Mouse (Mus musculus) retina, postnatal 7 days (tissue): Measurements from ENCODE around the gene Rnf135.
A peak's percentile ranks its signal among the peaks of the same experiment; 100 is the strongest.
"Not testable (repeated sequence)": the region's sequence is repeated elsewhere in the genome, so short reads cannot be mapped to it uniquely, and the experiment has no call there.

Experiments
- DNase-seq: peaks from one replicate; pipeline ENCODE4 v3.0.0-alpha.2; 2012; ENCODE audit warnings: low read depth, low spot score

The Rnf135 gene

GRCm38 (mm10) chr11:80202296-80202695 lies 18.6 kb downstream of the Rnf135 start:
- DNase-seq = no peak

DNA sequence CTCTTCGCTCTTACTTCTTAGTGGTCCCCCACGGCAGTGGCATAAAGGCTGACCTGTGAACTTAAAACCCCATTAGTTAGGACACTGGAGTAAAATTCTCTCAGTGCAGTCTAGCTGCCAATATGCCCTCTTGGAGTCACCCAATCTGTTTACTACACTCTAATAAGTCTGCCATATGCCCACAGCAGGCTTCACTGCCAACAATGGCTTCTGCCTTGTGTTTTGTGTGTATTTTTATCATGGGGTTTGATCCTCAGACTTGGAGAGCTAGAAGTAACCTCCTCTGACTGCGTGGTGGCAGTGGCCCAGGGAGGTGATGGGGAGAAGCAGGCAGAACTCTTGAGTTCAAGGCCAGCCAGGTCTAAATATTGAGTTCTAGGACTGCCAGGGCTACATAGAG lies 20.4 kb downstream of the Rnf135 start:
- DNase-seq = no peak

- DNase-seq = no peak
These were observed 21.3 kb downstream of the Rnf135 start for GRCm38 (mm10) chr11:80204941-80205340.

DNA sequence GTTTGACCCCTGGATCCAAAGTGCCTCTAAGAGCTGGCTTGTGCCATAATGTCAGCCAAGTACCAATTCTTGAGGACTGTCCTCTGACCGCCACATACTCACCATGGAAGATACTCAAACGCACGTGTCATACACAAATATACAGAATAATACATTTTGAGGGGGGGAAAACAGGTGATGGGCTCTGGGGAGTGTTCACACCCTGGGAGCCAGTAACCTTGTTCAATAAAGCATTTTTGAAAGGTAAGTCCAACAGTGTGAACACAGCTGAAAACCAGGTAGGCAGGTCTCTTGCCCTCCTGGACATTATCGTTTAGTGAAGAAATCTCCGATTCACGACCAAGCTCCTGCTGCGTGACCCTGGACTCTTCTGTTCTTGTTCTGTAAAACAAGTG lies 24.8 kb downstream of the Rnf135 start:
- no peak for DNase-seq

DNA sequence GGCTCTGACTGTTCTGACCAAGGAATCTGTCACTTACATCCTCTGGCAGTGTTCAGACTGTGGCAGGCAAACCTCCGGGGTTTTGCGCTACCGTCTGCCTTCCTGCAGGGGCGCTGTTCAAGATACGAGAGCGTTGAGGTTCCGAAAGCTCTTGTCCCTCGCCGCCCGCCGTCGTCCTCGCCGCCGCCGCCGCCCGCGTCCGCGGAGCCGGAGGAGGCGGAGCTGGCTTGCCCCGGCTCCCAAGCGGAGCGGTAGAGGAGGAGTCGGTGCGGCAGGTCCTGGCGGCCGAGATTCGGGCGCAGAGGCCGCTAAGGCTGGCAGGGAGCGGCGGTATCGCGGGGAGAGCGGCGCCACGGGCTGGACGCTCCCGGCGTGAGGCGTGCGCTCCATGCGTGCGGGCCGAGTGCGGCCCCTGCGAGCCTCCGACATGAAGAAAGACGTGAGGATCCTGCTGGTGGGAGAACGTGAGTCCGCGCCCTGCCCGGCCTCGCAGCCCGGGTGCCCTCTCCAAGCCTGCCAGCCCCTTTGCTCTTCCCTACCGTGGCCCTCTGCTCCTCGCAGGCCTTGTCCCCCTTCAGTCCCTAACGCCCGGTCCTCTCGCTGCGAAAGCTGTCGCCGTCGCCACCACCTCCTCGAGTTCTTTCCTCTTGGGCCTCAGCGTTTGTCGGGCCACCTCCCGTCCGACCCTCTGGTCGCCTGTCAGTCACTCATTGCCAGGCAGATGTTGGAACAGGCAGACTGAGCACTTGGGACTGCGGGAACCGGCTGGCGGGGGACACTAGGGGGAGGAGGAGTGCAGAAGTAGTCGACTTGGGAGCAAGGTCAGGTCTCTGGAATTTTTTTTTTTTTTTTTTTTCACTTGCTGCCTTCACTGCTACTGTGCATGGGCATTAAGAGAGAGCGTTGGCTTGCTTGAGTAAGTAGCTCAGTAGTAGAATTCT lies 25.5 kb downstream of the Rnf135 start, which contains the start of gene Rhot1:
TSS of gene Rhot1 (plus strand) at position 160 of the 941 bp plus-strand sequence.
- DNase-seq = peak; percentile 96

DNA sequence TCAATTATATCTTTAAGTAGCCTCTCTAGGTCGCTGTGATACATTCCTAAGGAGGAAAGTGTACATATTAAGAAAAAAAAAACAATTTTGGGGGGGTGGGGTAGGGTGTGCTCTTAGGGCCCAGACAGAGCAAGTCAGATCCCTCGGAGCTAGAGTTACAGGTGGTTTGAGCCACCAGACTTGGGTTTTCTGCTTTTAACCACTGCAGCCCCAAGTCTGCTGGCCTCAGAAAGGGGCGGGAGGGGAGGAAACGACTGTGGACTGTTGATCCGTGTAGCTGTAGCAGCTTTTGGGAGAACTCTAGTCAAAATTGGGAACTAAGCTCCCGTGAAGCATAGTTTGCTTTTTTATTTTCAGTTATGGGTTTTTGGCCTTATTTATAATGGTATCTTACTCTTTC lies 26.7 kb downstream of the Rnf135 start:
- no peak for DNase-seq

DNA sequence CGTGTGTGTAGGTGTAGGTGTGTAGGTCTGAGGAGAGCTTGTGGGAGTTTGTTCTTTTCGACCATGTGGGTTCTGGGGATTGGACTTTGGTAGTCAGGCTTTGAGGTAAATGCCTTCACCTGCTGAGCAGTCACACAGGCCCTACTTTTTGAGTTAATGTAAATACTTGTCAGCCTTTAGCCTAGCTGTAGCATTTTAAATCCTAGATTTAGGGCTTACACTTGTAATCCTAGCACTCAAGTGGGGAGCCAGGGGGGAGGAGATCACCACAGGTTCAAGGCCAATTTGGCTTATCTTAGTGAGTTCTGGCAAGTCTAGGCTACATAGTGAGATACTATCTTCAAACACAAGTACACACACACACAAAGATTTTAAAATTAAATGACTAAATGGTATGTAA lies 28.6 kb downstream of the Rnf135 start:
- no peak for DNase-seq

DNA sequence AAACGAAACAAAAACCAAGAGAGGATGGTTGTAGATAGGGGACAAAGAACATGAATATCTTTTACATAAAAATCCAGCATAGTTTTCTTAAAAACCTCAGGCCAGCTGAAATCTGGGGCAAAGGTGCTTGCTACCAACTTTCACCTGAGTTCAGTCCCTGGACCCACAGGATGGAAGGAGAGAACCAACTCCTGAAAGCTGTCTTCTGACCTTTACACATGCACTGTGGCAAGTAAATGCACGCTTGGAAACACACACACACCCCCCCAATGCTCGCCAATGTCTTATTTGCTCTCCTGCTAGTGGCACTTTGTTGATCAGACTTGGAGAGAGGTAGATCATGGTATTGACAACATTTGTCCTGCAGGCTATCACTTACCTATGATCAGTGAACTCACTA lies 31.6 kb downstream of the Rnf135 start:
- no peak for DNase-seq

DNA sequence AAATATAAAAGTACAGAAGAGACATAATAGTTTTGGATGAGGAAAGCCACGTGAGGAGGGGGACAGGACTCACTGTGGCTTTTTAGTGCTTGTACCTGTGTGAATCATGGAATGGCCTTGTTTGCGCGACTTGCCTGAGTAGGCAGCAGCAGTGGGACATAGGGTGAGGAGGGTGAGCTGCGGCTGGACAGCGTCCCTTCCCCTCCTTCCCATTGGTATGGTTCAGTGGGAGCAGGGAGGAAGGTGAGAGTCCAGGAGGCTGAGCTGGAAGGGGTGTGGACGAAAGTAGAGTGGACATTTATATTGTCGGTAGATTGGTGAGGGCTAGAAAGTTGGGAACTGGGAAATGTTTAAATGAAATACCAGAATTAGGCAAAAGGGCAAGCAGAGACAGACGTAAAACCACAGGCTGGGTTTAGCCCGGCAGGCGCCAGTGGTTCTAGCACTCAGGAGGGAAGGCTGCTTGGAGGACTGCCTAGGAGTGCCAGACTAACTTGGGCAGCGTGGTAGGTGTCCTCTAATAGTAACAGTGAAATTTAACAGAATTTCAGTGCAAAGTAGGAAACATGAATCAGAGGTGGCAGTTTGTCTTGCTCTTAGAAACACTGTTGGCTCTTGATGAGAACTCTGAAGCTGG lies 35.1 kb downstream of the Rnf135 start:
- no peak for DNase-seq

DNA sequence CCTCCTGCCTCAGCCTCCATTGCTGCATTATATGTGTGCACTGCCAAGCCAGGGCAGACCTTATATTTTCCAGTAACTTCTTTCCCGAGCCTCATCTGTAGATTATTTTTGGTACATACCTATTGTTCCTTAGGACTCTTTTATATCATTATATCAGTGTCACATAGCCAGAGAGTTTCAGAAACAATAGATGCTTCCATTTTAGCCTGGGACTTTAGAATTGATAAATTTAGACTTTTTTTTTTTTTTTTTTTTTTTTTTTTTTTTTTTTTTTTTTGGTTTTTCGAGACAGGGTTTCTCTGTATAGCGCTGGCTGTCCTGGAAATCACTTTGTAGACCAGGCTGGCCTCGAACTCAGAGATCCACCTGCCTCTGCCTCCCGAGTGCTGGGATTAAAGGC lies 46.4 kb downstream of the Rnf135 start:
- DNase-seq = not testable (repeated sequence)

DNA sequence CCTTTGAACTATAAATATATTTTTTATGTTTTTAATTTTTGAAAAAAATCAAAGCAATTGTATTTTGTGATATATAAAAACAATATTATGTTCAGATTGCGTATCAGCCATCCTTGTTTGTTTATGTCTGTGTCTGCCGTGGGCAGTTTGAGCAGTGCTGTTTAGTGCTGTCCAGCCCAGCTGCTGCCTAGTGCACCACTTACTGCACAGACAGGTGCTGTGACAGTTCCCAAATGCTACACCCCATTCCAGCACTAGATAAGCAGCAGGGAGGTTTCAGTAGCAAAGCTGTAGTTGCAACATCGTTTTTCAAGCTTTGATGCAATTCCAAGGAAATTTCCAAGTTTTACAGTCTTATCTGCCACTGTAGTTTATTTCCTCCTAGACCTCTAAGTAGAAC lies 53.6 kb downstream of the Rnf135 start:
- no peak for DNase-seq

GRCm38 (mm10) chr11:80238306-80238705 lies 54.7 kb downstream of the Rnf135 start:
- DNase-seq = peak; percentile 46

- no peak for DNase-seq
These were observed 63.4 kb downstream of the Rnf135 start for GRCm38 (mm10) chr11:80247026-80247425.

DNA sequence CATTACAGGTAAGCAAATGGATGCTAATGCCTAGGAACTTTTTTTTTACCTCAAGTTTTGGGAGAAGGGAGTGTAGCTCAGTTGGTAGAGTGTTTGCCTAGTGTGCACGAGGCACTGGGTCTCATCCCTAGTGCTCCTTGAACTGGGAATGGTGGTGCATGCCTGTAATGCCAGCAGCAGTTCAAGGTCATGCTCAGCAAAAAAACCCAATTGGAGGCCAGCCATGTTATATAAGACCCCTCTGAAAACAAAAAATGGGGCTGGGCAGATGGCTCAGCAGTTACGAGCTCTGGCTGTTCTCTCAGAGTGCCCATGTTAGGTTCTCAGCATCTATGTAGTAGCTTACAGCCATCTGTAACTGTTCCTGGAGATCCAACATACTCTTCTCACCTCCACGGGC lies 64.9 kb downstream of the Rnf135 start:
- DNase-seq = no peak
